Mouse (Mus musculus): ENCODE measurements at regions not wholly inside any gene's neighbourhood (a gene's known extent, or its start where the extent isn't known, plus 50 kb on each side); places are given as distances from the start of the nearest gene placed in this dataset.

GRCm38 (mm10) chr1:110605760-110606159, 371.6 kb downstream of the Cdh19 start:
- DNase-seq (ENCODE audit: low spot score) (no peak), ATAC-seq (ENCODE audit: low FRiP score) (peak; percentile 77; the same call in 1 of the 2 replicates)
- H3K27me3 ChIP-seq (ENCODE audit: control insufficient read depth, insufficient read depth, low read length): no peaks in the 10 kb centered on the region
- H3K9me3 ChIP-seq (ENCODE audit: control insufficient read depth, low read length): no peaks in the 10 kb centered on the region
- no peak overlapping the region for H3K27ac ChIP-seq (ENCODE audit: low read depth, low read length)
- WGBS: 78% methylated on average over 3 of the region's 3 CpGs
- H3K4me3 ChIP-seq (ENCODE audit: low read depth, low read length): no peak overlapping the region
- no peak overlapping the region for H3K4me2 ChIP-seq (replicated peaks; ENCODE audit: low read depth, low read length)
- no peak overlapping the region for H3K9ac ChIP-seq (ENCODE audit: low read depth, low read length)
- no peaks in the 10 kb centered on the region for H3K4me1 ChIP-seq (replicated peaks; ENCODE audit: control insufficient read depth, insufficient read depth, low read length)
- no peaks in the 10 kb centered on the region for H3K36me3 ChIP-seq (ENCODE audit: control insufficient read depth, insufficient read depth, low read length)

GRCm38 (mm10) chr1:110581247-110581646, 396.1 kb downstream of the Cdh19 start:
- ATAC-seq (ENCODE audit: low FRiP score): no peak
- no peak for DNase-seq (ENCODE audit: low spot score)
- WGBS: 67% methylated on average over 1 of the region's 1 CpGs
- Histone ChIP-seq H3K4me3 (ENCODE audit: low read depth, low read length) (no peak overlapping the region), H3K4me1 (replicated peaks; ENCODE audit: control insufficient read depth, insufficient read depth, low read length) (no peaks in the 10 kb centered on the region), H3K4me2 (replicated peaks; ENCODE audit: low read depth, low read length) (no peak overlapping the region), H3K9me3 (ENCODE audit: control insufficient read depth, low read length) (no peaks in the 10 kb centered on the region), H3K27me3 (ENCODE audit: control insufficient read depth, insufficient read depth, low read length) (no peaks in the 10 kb centered on the region), H3K36me3 (ENCODE audit: control insufficient read depth, insufficient read depth, low read length) (no peaks in the 10 kb centered on the region), H3K9ac (ENCODE audit: low read depth, low read length) (no peak overlapping the region), H3K27ac (ENCODE audit: low read depth, low read length) (no peak overlapping the region)

Measured in hindbrain, embryonic 11.5 days (tissue).